Mouse (Mus musculus) stomach, postnatal 0 days (tissue): ENCODE measurements at regions not wholly inside any gene's neighbourhood (a gene's known extent, or its start where the extent isn't known, plus 50 kb on each side); places are given as distances from the start of the nearest gene placed in this dataset.

Source experiments
- ATAC-seq: fragments of 200-750 bp; cut with Nextera tagmentation; 2 replicates; pipeline ENCODE4 v1.8.0; 2017; ENCODE audit not compliant: low FRiP score, low TSS enrichment
- DNase-seq: peaks from one replicate; pipeline ENCODE4 v3.0.0-alpha.2; 2016; ENCODE audit warnings: low spot score
- H3K27ac ChIP-seq: fragments of 300-500 bp; sonication (generic); replicated peaks from 2 replicates; pipeline ENCODE4 v1.5.1; 2014; ENCODE audit warnings: mild to moderate bottlenecking, control low read depth
- H3K27me3 ChIP-seq: fragments of 300-500 bp; sonication (generic); 2 replicates; pipeline ENCODE4 v1.6.1; 2014; ENCODE audit warnings: low read length; ENCODE audit not compliant: control insufficient read depth, insufficient read depth
- H3K36me3 ChIP-seq: fragments of 300-500 bp; sonication (generic); 2 replicates; pipeline ENCODE4 v1.6.1; 2014; ENCODE audit warnings: low read length, mixed read lengths; ENCODE audit not compliant: control insufficient read depth, insufficient read depth
- H3K4me1 ChIP-seq: fragments of 300-500 bp; sonication (generic); replicated peaks from 2 replicates; pipeline ENCODE4 v1.6.1; 2014; ENCODE audit warnings: antibody characterized with exemption; ENCODE audit not compliant: control insufficient read depth, insufficient read depth
- H3K4me2 ChIP-seq: fragments of 300-500 bp; sonication (generic); replicated peaks from 2 replicates; pipeline ENCODE4 v1.6.1; 2014; ENCODE audit warnings: low read depth, mild to moderate bottlenecking, control low read depth, moderate library complexity
- H3K4me3 ChIP-seq: fragments of 300-500 bp; sonication (generic); 2 replicates; pipeline ENCODE4 v1.5.1; 2014; ENCODE audit warnings: low read depth, low read length, control low read depth
- H3K9ac ChIP-seq: fragments of 300-500 bp; sonication (generic); 2 replicates; pipeline ENCODE4 v1.6.1; 2014; ENCODE audit warnings: mild to moderate bottlenecking, low read length, control low read depth, mixed read lengths
- H3K9me3 ChIP-seq: fragments of 300-500 bp; sonication (generic); 2 replicates; pipeline ENCODE4 v1.6.1; 2016; ENCODE audit warnings: low read length; ENCODE audit not compliant: control insufficient read depth
- CTCF ChIP-seq: IDR thresholded peaks from 2 replicates; pipeline ENCODE4 v1.5.1; 2016; ENCODE audit warnings: antibody characterized with exemption, low read depth, mild to moderate bottlenecking, moderate library complexity
- EP300 ChIP-seq: optimal IDR thresholded peaks from 2 replicates; pipeline ENCODE3; 2016; ENCODE audit warnings: antibody characterized with exemption
- WGBS: fragments of 180-500 bp; shearing (Covaris S2); extraction: QIAGEN DNeasy Blood & Tissue Kit; methylation state at CpG from one replicate; pipeline ENCODE4 v1.1.7; 2014; 5-methylcytosine and 5-hydroxymethylcytosine counted together

- H3K27ac ChIP-seq = no peak overlapping the region
- no peaks in the 10 kb centered on the region for H3K27me3 ChIP-seq
- H3K4me2 ChIP-seq = no peak overlapping the region
- H3K4me3 ChIP-seq = no peak overlapping the region
- no peaks in the 10 kb centered on the region for H3K4me1 ChIP-seq
- TF ChIP-seq CTCF (peak; percentile 69), EP300 (no peak)
- H3K9me3 ChIP-seq = no peaks in the 10 kb centered on the region
- ATAC-seq = no peak
- DNase-seq = no peak
- H3K36me3 ChIP-seq = no peaks in the 10 kb centered on the region
- WGBS = 54% methylated on average over 4 of the region's 4 CpGs
- H3K9ac ChIP-seq = no peak overlapping the region
These were observed 158.6 kb downstream of the Cdc5l start for GRCm38 (mm10) chr17:45274894-45275293.

- ATAC-seq (no peak), DNase-seq (no peak)
- Histone ChIP-seq H3K9me3 (no peaks in the 10 kb centered on the region), H3K4me1 (no peaks in the 10 kb centered on the region), H3K9ac (no peak overlapping the region), H3K27ac (no peak overlapping the region), H3K27me3 (no peaks in the 10 kb centered on the region), H3K36me3 (no peaks in the 10 kb centered on the region), H3K4me2 (no peak overlapping the region), H3K4me3 (no peak overlapping the region)
- TF ChIP-seq CTCF = no peak
- TF ChIP-seq EP300 = no peak
- WGBS = 71% methylated on average over 6 of the region's 6 CpGs
These were observed 166.8 kb downstream of the Cdc5l start for GRCm38 (mm10) chr17:45266776-45267175.

- H3K4me2 ChIP-seq = no peak overlapping the region
- no peak for ATAC-seq
- H3K27me3 ChIP-seq = no peaks in the 10 kb centered on the region
- TF ChIP-seq EP300 (no peak), CTCF (no peak)
- H3K4me1 ChIP-seq = no peaks in the 10 kb centered on the region
- no peak overlapping the region for H3K9ac ChIP-seq
- no peaks in the 10 kb centered on the region for H3K36me3 ChIP-seq
- 42% methylated on average over 7 of the region's 7 CpGs for WGBS
- no peak for DNase-seq
- H3K9me3 ChIP-seq = no peaks in the 10 kb centered on the region
- no peak overlapping the region for H3K4me3 ChIP-seq
- no peak overlapping the region for H3K27ac ChIP-seq
These were observed 167.9 kb downstream of the Cdc5l start for GRCm38 (mm10) chr17:45265587-45265986.

- Histone ChIP-seq H3K9me3 (no peaks in the 10 kb centered on the region), H3K4me1 (no peaks in the 10 kb centered on the region), H3K4me2 (no peak overlapping the region), H3K4me3 (no peak overlapping the region), H3K27me3 (no peaks in the 10 kb centered on the region), H3K9ac (no peak overlapping the region), H3K36me3 (no peaks in the 10 kb centered on the region), H3K27ac (no peak overlapping the region)
- no peak for ATAC-seq
- 43% methylated on average over 6 of the region's 6 CpGs for WGBS
- no peak for DNase-seq
- TF ChIP-seq EP300 = no peak
- TF ChIP-seq CTCF = no peak
These were observed 169.1 kb downstream of the Cdc5l start for GRCm38 (mm10) chr17:45264434-45264833.

- Histone ChIP-seq H3K4me2 (no peak overlapping the region), H3K9ac (no peak overlapping the region), H3K4me1 (no peaks in the 10 kb centered on the region), H3K9me3 (no peaks in the 10 kb centered on the region), H3K27ac (no peak overlapping the region), H3K36me3 (no peaks in the 10 kb centered on the region), H3K27me3 (no peaks in the 10 kb centered on the region), H3K4me3 (no peak overlapping the region)
- no peak for TF ChIP-seq CTCF
- TF ChIP-seq EP300 = no peak
- WGBS = 79% methylated on average over 10 of the region's 10 CpGs
- no peak for ATAC-seq
- DNase-seq = no peak
These were observed 173.1 kb downstream of the Cdc5l start for GRCm38 (mm10) chr17:45260421-45260820.

- H3K4me3 ChIP-seq = no peak overlapping the region
- H3K36me3 ChIP-seq = no peaks in the 10 kb centered on the region
- H3K9me3 ChIP-seq = no peaks in the 10 kb centered on the region
- WGBS = 67% methylated on average over 7 of the region's 7 CpGs
- H3K4me1 ChIP-seq = no peaks in the 10 kb centered on the region
- H3K27ac ChIP-seq = no peak overlapping the region
- DNase-seq = no peak
- TF ChIP-seq CTCF (no peak), EP300 (no peak)
- H3K4me2 ChIP-seq = no peak overlapping the region
- no peaks in the 10 kb centered on the region for H3K27me3 ChIP-seq
- no peak for ATAC-seq
- H3K9ac ChIP-seq = no peak overlapping the region
These were observed 175.5 kb downstream of the Cdc5l start for GRCm38 (mm10) chr17:45258007-45258406.
